Mouse (Mus musculus): ENCODE data around the gene Spice1.

GRCm38 (mm10) chr16:44305606-44306005 lies 41.3 kb upstream of the Spice1 start:
- TF ChIP-seq HCFC1 (IDR thresholded peaks at IDR 0.05; ENCODE audit: borderline replicate concordance, insufficient read depth, low read length) (no peak), MAFK (IDR thresholded peaks at IDR 0.05; ENCODE audit: insufficient read depth, low read depth, low read length) (no peak), ZNF384 (IDR thresholded peaks at IDR 0.05; ENCODE audit: low read depth, low read length) (no peak), CHD2 (IDR thresholded peaks at IDR 0.05; ENCODE audit: low read depth, low read length) (no peak)
